Mouse (Mus musculus) MEL (cell line): ENCODE data around the gene Pcmt1.

Experiments
- CTCF ChIP-seq, 3 experiments: IDR thresholded peaks in 2 of 3; conservative IDR thresholded peaks in 1 of 3; 2 replicates each; pipeline ENCODE4 v1.5.1; 2011 to 2012; ENCODE audit warnings: low read length in 3 of 3, low read depth in 2 of 3, mild to moderate bottlenecking in 2 of 3, improper control_type of control experiment in 1 of 3, inconsistent platforms in 1 of 3, mixed read lengths in 1 of 3, moderate library complexity in 1 of 3; ENCODE audit not compliant: control insufficient read depth in 1 of 3, insufficient read depth in 1 of 3, poor library complexity in 1 of 3, severe bottlenecking in 1 of 3
- E2F4 ChIP-seq: IDR thresholded peaks from 2 replicates; pipeline ENCODE4 v1.6.1; 2011; ENCODE audit warnings: low read depth, low read length, improper control_type of control experiment, borderline replicate concordance
- EP300 ChIP-seq, 2 experiments: IDR thresholded peaks; 2 replicates each; pipeline ENCODE4 v1.6.1; 2011; ENCODE audit warnings: improper control_type of control experiment in 2 of 2, low read length in 2 of 2, low read depth in 1 of 2, mild to moderate bottlenecking in 1 of 2
- POLR2A ChIP-seq, 2 experiments: IDR thresholded peaks; 2 replicates each; pipeline ENCODE4 v1.6.1; 2011 to 2012; ENCODE audit warnings: low read length in 2 of 2, mild to moderate bottlenecking in 2 of 2, control low read depth in 1 of 2, improper control_type of control experiment in 1 of 2, low read depth in 1 of 2, moderate library complexity in 1 of 2; ENCODE audit not compliant: control insufficient read depth in 1 of 2, insufficient read depth in 1 of 2, poor library complexity in 1 of 2
- RCOR1 ChIP-seq: IDR thresholded peaks from 2 replicates; pipeline ENCODE4 v1.6.1; 2012; ENCODE audit warnings: low read depth, mild to moderate bottlenecking, inconsistent platforms, low read length, improper control_type of control experiment
- USF2 ChIP-seq, 2 experiments: IDR thresholded peaks; 2 replicates each; pipeline ENCODE4 v1.6.1; 2011 to 2012; ENCODE audit warnings: improper control_type of control experiment in 2 of 2, low read length in 2 of 2, borderline replicate concordance in 1 of 2, inconsistent platforms in 1 of 2, low read depth in 1 of 2, mild to moderate bottlenecking in 1 of 2; ENCODE audit not compliant: insufficient read depth in 1 of 2

DNA sequence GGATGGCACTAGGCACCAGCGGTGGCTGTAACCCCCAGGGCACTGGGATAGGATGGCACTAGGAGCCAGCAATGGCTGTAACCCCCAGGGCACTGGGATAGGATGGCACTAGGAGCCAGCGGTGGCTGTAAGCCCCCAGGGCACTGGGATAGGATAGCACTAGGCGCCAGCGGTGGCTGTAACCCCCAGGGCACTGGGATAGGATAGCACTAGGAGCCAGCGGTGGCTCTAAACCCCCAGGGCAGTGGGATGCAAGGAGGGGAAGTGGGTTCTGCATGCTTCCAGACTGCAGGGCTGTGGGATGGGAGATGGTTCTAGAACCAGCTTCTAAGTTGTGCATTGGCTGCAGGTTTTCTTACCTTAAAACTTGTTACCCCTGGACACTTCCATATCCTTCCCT lies 60.2 kb downstream of the Pcmt1 start:
- TF ChIP-seq CTCF (IDR thresholded peaks at IDR 0.05 in 2 of 3, conservative IDR thresholded peaks at IDR 0.05 in 1 of 3; ENCODE audit: control insufficient read depth in 1 of 3, insufficient read depth in 1 of 3, low read depth in 2 of 3, low read length in 3 of 3, poor library complexity in 1 of 3, severe bottlenecking in 1 of 3) (no peak), POLR2A (IDR thresholded peaks at IDR 0.05; ENCODE audit: control insufficient read depth in 1 of 2, insufficient read depth in 1 of 2, low read depth in 1 of 2, low read length in 2 of 2, poor library complexity in 1 of 2) (no peak), EP300 (IDR thresholded peaks at IDR 0.05; ENCODE audit: low read depth in 1 of 2, low read length in 2 of 2) (no peak), RCOR1 (no peak), USF2 (IDR thresholded peaks at IDR 0.05; ENCODE audit: borderline replicate concordance in 1 of 2, insufficient read depth in 1 of 2, low read depth in 1 of 2, low read length in 2 of 2) (no peak), E2F4 (no peak)
